Mouse (Mus musculus) midbrain, embryonic 10.5 days (tissue): ENCODE measurements around the gene Olfr1487. TPM values are rescaled to one million over a fixed set of nuclear protein-coding genes. Genes with fewer than 3 reads are reported as not detected.
"Not testable (repeated sequence)": the region's sequence is repeated elsewhere in the genome, so short reads cannot be mapped to it uniquely, and the experiment has no call there.

ENCODE experiments used
- DNase-seq: peaks from one replicate; pipeline ENCODE4 v3.0.0-alpha.2; 2017; ENCODE audit warnings: low spot score
- H3K27ac ChIP-seq: fragments of 300-500 bp; sonication (generic); replicated peaks from 2 replicates; pipeline ENCODE4 v1.5.1; 2016; ENCODE audit warnings: mild to moderate bottlenecking
- H3K27me3 ChIP-seq: fragments of 300-500 bp; sonication (generic); 2 replicates; pipeline ENCODE4 v1.6.1; 2016; ENCODE audit warnings: low read depth, mild to moderate bottlenecking; ENCODE audit not compliant: poor library complexity, severe bottlenecking
- H3K36me3 ChIP-seq: fragments of 300-500 bp; sonication (generic); 2 replicates; pipeline ENCODE4 v1.6.1; 2016; ENCODE audit warnings: mild to moderate bottlenecking, moderate library complexity
- H3K4me1 ChIP-seq: fragments of 300-500 bp; sonication (generic); 2 replicates; pipeline ENCODE4 v1.6.1; 2016
- H3K4me3 ChIP-seq: fragments of 300-500 bp; sonication (generic); 2 replicates; pipeline ENCODE4 v1.5.1; 2016; ENCODE audit warnings: mild to moderate bottlenecking, moderate library complexity
- H3K9me3 ChIP-seq: fragments of 300-500 bp; sonication (generic); replicated peaks from 2 replicates; pipeline ENCODE4 v1.6.1; 2016; ENCODE audit warnings: mild to moderate bottlenecking
- WGBS: fragments of 180-500 bp; shearing (Covaris S2); methylation state at CpG from one replicate; pipeline ENCODE4 v1.1.7; 2016; 5-methylcytosine and 5-hydroxymethylcytosine counted together
- microRNA-seq: library from miRNA; unstranded; fragments of <30 nt; microRNA quantifications from one replicate; pipeline ENCODE4, GENCODE M21; 2017
- polyA plus RNA-seq: library from polyadenylated mRNA; unstranded; fragments of >200 nt; fragmentation: Nextera tagmentation; extraction: Ambion mirVana; gene quantifications from 2 replicates; pipeline ENCODE4 v1.2.1, GENCODE M21; 2016

The Olfr1487 gene
- not detected in 2 replicates for polyA plus RNA-seq

- H3K9me3 ChIP-seq: peaks cover 34% of the 10 kb centered on the region
- not testable (repeated sequence) for DNase-seq, H3K4me1 ChIP-seq, H3K36me3 ChIP-seq, H3K27ac ChIP-seq, H3K4me3 ChIP-seq, H3K27me3 ChIP-seq
- 90% methylated on average over 2 of the region's 2 CpGs for WGBS
These were observed at the start of gene Olfr1487 for GRCm38 (mm10) chr19:13617075-13617474. Gene Olfr1487 (plus strand): TSS chr19:13617375.

- no peak within 1 kb of the TSS for H3K27ac ChIP-seq
- peaks cover 13% of the 10 kb centered on the region; the same call in 1 of the 2 replicates for H3K9me3 ChIP-seq
- no peaks in the 10 kb centered on the region for H3K4me1 ChIP-seq
- WGBS: 89% methylated on average over 1 of the region's 1 CpGs
- H3K4me3 ChIP-seq: no peak within 1 kb of the TSS
- DNase-seq: no peak
- no peaks in the 10 kb centered on the region for H3K36me3 ChIP-seq
- H3K27me3 ChIP-seq: no peaks in the 10 kb centered on the region
These were observed 34.0 kb upstream of the Olfr1487 start, which contains the start of gene Olfr1484 for GRCm38 (mm10) chr19:13583211-13583610. Gene Olfr1484 (plus strand): TSS chr19:13583511.

GRCm38 (mm10) chr19:13631321-13631720 is 14.1 kb downstream of the Olfr1487 start, which contains the start of gene Olfr1489:
Gene Olfr1489 (plus strand): TSS chr19:13631621.
- Histone ChIP-seq H3K36me3 (no peaks in the 10 kb centered on the region), H3K27ac (no peak within 1 kb of the TSS), H3K4me3 (no peak within 1 kb of the TSS), H3K4me1 (no peaks in the 10 kb centered on the region), H3K27me3 (no peaks in the 10 kb centered on the region), H3K9me3 (peaks cover 41% of the 10 kb centered on the region; the same call in 1 of the 2 replicates)
- 79% methylated on average over 1 of the region's 1 CpGs for WGBS
- no peak for DNase-seq

- no peaks in the 10 kb centered on the region for H3K27me3 ChIP-seq
- H3K9me3 ChIP-seq: peaks cover 27% of the 10 kb centered on the region; the same call in 1 of the 2 replicates
- no peak for DNase-seq
- H3K4me1 ChIP-seq: no peaks in the 10 kb centered on the region
- H3K36me3 ChIP-seq: no peaks in the 10 kb centered on the region
- no peak within 1 kb of the TSS for H3K27ac ChIP-seq
- WGBS: 77% methylated on average over 1 of the region's 1 CpGs
- H3K4me3 ChIP-seq: no peak within 1 kb of the TSS
These were observed 33.6 kb downstream of the Olfr1487 start, which contains the start of gene Olfr1490 for GRCm38 (mm10) chr19:13650791-13651190. Gene Olfr1490 (plus strand): TSS chr19:13651091.

Small RNA genes within 50 kb of the gene (microRNA-seq; reads per million reads assigned to microRNA genes)
- gene Gm22323: not detected
- gene Gm23931: not detected

Other genes starting within 250 kb of the Olfr1487 start
- gene Olfr1469, start 209.5 kb upstream of the Olfr1487 start, polyA plus RNA-seq: not detected in 2 replicates
- gene Olfr1471, start 174.0 kb upstream of the Olfr1487 start, polyA plus RNA-seq: not detected in 2 replicates
- gene Olfr1472, start 161.3 kb upstream of the Olfr1487 start, polyA plus RNA-seq: not detected in 2 replicates
- not detected in 2 replicates for gene Olfr1474, start 147.8 kb upstream of the Olfr1487 start, polyA plus RNA-seq
- not detected in 2 replicates for gene Olfr1475, start 137.2 kb upstream of the Olfr1487 start, polyA plus RNA-seq
- not detected in 2 replicates for gene Olfr1477, start 116.8 kb upstream of the Olfr1487 start, polyA plus RNA-seq
- not detected in 2 replicates for gene Olfr1480, start 89.5 kb upstream of the Olfr1487 start, polyA plus RNA-seq
- not detected in 2 replicates for gene Olfr1484, start 33.9 kb upstream of the Olfr1487 start, polyA plus RNA-seq
- not detected in 2 replicates for gene Olfr1489, start 14.2 kb downstream of the Olfr1487 start, polyA plus RNA-seq
- gene Olfr1490, start 33.7 kb downstream of the Olfr1487 start, polyA plus RNA-seq: not detected in 2 replicates
- gene Olfr1491, start 79.9 kb downstream of the Olfr1487 start, polyA plus RNA-seq: not detected in 2 replicates
- gene Olfr1493-ps1, start 105.9 kb downstream of the Olfr1487 start, polyA plus RNA-seq: not detected in 2 replicates
- not detected in 2 replicates for gene Olfr1494, start 122.4 kb downstream of the Olfr1487 start, polyA plus RNA-seq
- not detected in 2 replicates for gene Olfr1495, start 147.2 kb downstream of the Olfr1487 start, polyA plus RNA-seq
- gene Olfr1496, start 160.5 kb downstream of the Olfr1487 start, polyA plus RNA-seq: not detected in 2 replicates
- gene Olfr1497, start 180.8 kb downstream of the Olfr1487 start, polyA plus RNA-seq: not detected in 2 replicates
- not detected in 2 replicates for gene Olfr1499, start 202.1 kb downstream of the Olfr1487 start, polyA plus RNA-seq
- gene Olfr1500, start 213.1 kb downstream of the Olfr1487 start, polyA plus RNA-seq: not detected in 2 replicates
- gene Olfr1501, start 233.3 kb downstream of the Olfr1487 start, polyA plus RNA-seq: not detected in 2 replicates
- not detected in 2 replicates for gene Olfr1502, start 244.4 kb downstream of the Olfr1487 start, polyA plus RNA-seq